13 mouse cellular contexts compared by ENCODE assay signal in genomic region chr2:75315341-75315740, GRCm38 (mm10).
"Had no signal": no experiment of that assay in that cellular context is flagged by ENCODE, and none has a peak within 500 bp of the region (broad histone marks: within the 10 kb centered on the region; RNA-seq: fewer than 3 reads in every experiment).

No protein-coding gene starts in this region.

- H3K4me2 ChIP-seq: liver, embryonic 12.5 days; midbrain, embryonic 11.5 days; midbrain, embryonic 13.5 days; midbrain, embryonic 15.5 days; stomach, embryonic 15.5 days had no signal

- H3K36me3 ChIP-seq: liver, embryonic 12.5 days; midbrain, embryonic 13.5 days; midbrain, embryonic 15.5 days; stomach, embryonic 15.5 days had no signal

- H3K9ac ChIP-seq: liver, embryonic 12.5 days; liver, embryonic 14.5 days; midbrain, embryonic 13.5 days; midbrain, embryonic 15.5 days; stomach, embryonic 15.5 days had no signal

- H3K27ac ChIP-seq: liver, embryonic 12.5 days; liver, embryonic 14.5 days; midbrain, embryonic 13.5 days; midbrain, embryonic 15.5 days; stomach, embryonic 15.5 days; stomach, postnatal 0 days had no signal

- DNase-seq: lung, adult 2 months; right cerebral cortex, postnatal 14 days; thymus, adult 2 months; thymus, postnatal 25 days; thymus, postnatal 4 days had no signal

- H3K4me1 ChIP-seq: liver, embryonic 12.5 days; megakaryocyte, embryonic 14.5 days; stomach, embryonic 15.5 days had no signal

- H3K27me3 ChIP-seq: midbrain, embryonic 15.5 days; stomach, embryonic 15.5 days had no signal

- H3K4me3 ChIP-seq: liver, embryonic 12.5 days; megakaryocyte, embryonic 14.5 days; midbrain, embryonic 13.5 days; midbrain, embryonic 15.5 days; stomach, embryonic 15.5 days had no signal

- ATAC-seq: liver, embryonic 12.5 days; midbrain, embryonic 13.5 days; midbrain, embryonic 15.5 days had no signal

- H3K9me3 ChIP-seq: liver, embryonic 12.5 days; megakaryocyte, embryonic 14.5 days; midbrain, embryonic 13.5 days; midbrain, embryonic 15.5 days; stomach, embryonic 15.5 days had no signal
